Comparison of ENCODE assay signal across 7 mouse cellular contexts in genomic region chr6:89359771-89360708, GRCm38 (mm10). TPM values are rescaled to one million over a fixed set of nuclear protein-coding genes. Genes with fewer than 3 reads are reported as not detected.
A peak's percentile ranks its signal among the peaks of the same experiment; 100 is the strongest.
DNase-seq lines count a peak whose midpoint lies in the region; ATAC-seq and TF ChIP-seq lines count a peak whose summit lies in the region.

No protein-coding gene starts in this region.

- H3K9ac ChIP-seq in lung, embryonic 14.5 days, result no peak overlapping the region; the same call in 1 of the 2 replicates
- peak overlapping the region; percentile 98 for H3K9ac ChIP-seq in embryonic facial prominence, embryonic 13.5 days
- peak overlapping the region; percentile 99 for H3K9ac ChIP-seq in midbrain, embryonic 14.5 days (replicated peaks; ENCODE audit: low read length)

- ATAC-seq in lung, embryonic 14.5 days (ENCODE audit: insufficient read depth), result no peak
- no peak for ATAC-seq in embryonic facial prominence, embryonic 13.5 days (ENCODE audit: insufficient number of reproducible peaks, insufficient read depth, low FRiP score, low TSS enrichment, low read depth)
- ATAC-seq in midbrain, embryonic 14.5 days (ENCODE audit: low FRiP score, low TSS enrichment), result no peak

- no peak overlapping the region for H3K27ac ChIP-seq in lung, embryonic 14.5 days (ENCODE audit: low read depth)
- H3K27ac ChIP-seq in embryonic facial prominence, embryonic 13.5 days, result peak overlapping the region; percentile 57; the same call in 1 of the 2 replicates
- peak overlapping the region; percentile 98 for H3K27ac ChIP-seq in hindbrain, embryonic 10.5 days
- H3K27ac ChIP-seq in midbrain, embryonic 14.5 days (replicated peaks; ENCODE audit: low read depth, low read length), result peak overlapping the region; percentile 43

- no peaks in the 10 kb centered on the region for H3K9me3 ChIP-seq in lung, embryonic 14.5 days (ENCODE audit: low read depth, low read length)
- no peaks in the 10 kb centered on the region for H3K9me3 ChIP-seq in embryonic facial prominence, embryonic 13.5 days
- H3K9me3 ChIP-seq in hindbrain, embryonic 10.5 days, result no peaks in the 10 kb centered on the region
- H3K9me3 ChIP-seq in midbrain, embryonic 14.5 days (ENCODE audit: control insufficient read depth, low read length), result no peaks in the 10 kb centered on the region

- H3K36me3 ChIP-seq in lung, embryonic 14.5 days (ENCODE audit: insufficient read depth), result peaks cover 19% of the 10 kb centered on the region
- H3K36me3 ChIP-seq in embryonic facial prominence, embryonic 13.5 days, result peaks cover 23% of the 10 kb centered on the region
- H3K36me3 ChIP-seq in hindbrain, embryonic 10.5 days, result peaks cover 33% of the 10 kb centered on the region
- H3K36me3 ChIP-seq in midbrain, embryonic 14.5 days (ENCODE audit: control insufficient read depth, insufficient read depth, low read length), result peaks cover 24% of the 10 kb centered on the region

- WGBS in lung, embryonic 14.5 days, result 61% methylated on average over 20 of the region's 20 CpGs
- 39% methylated on average over 20 of the region's 20 CpGs for WGBS in embryonic facial prominence, embryonic 13.5 days
- 65% methylated on average over 20 of the region's 20 CpGs for WGBS in hindbrain, embryonic 10.5 days
- 41% methylated on average over 20 of the region's 20 CpGs for WGBS in midbrain, embryonic 14.5 days

- peaks cover 11% of the 10 kb centered on the region; the same call in 1 of the 2 replicates for H3K27me3 ChIP-seq in lung, embryonic 14.5 days (ENCODE audit: insufficient read depth, low read length)
- H3K27me3 ChIP-seq in embryonic facial prominence, embryonic 13.5 days, result peaks cover 11% of the 10 kb centered on the region
- peaks cover 20% of the 10 kb centered on the region for H3K27me3 ChIP-seq in hindbrain, embryonic 10.5 days (ENCODE audit: insufficient read depth, poor library complexity, severe bottlenecking)
- H3K27me3 ChIP-seq in midbrain, embryonic 14.5 days (ENCODE audit: control insufficient read depth, insufficient read depth, low read length), result no peaks in the 10 kb centered on the region

- DNase-seq in lung, embryonic 14.5 days, result no peak
- no peak for DNase-seq in lung, postnatal 25 days (ENCODE audit: low spot score)
- DNase-seq in hindbrain, embryonic 10.5 days (ENCODE audit: low spot score), result no peak
- peak; percentile 33 for DNase-seq in midbrain, embryonic 14.5 days
- no peak for DNase-seq in frontal cortex, postnatal 25 days (ENCODE audit: low spot score in 2 of 2)
- DNase-seq in kidney, adult 18-20 months, result no peak

- H3K4me1 ChIP-seq in lung, embryonic 14.5 days (ENCODE audit: insufficient read depth), result peaks cover 14% of the 10 kb centered on the region; the same call in 1 of the 2 replicates
- H3K4me1 ChIP-seq in embryonic facial prominence, embryonic 13.5 days, result peaks cover 51% of the 10 kb centered on the region
- peaks cover 77% of the 10 kb centered on the region for H3K4me1 ChIP-seq in hindbrain, embryonic 10.5 days (replicated peaks)
- peaks cover 64% of the 10 kb centered on the region for H3K4me1 ChIP-seq in midbrain, embryonic 14.5 days (ENCODE audit: control insufficient read depth, insufficient read depth, low read length)

- H3K4me2 ChIP-seq in lung, embryonic 14.5 days, result peak overlapping the region; percentile 87
- peak overlapping the region; percentile 97 for H3K4me2 ChIP-seq in embryonic facial prominence, embryonic 13.5 days
- peak overlapping the region; percentile 76 for H3K4me2 ChIP-seq in midbrain, embryonic 14.5 days (ENCODE audit: low read length)

- peak overlapping the region; percentile 95 for H3K4me3 ChIP-seq in lung, embryonic 14.5 days (ENCODE audit: low read depth, low read length)
- peak overlapping the region; percentile 97 for H3K4me3 ChIP-seq in embryonic facial prominence, embryonic 13.5 days
- H3K4me3 ChIP-seq in hindbrain, embryonic 10.5 days, result peak overlapping the region; percentile 90
- peak overlapping the region; percentile 100 for H3K4me3 ChIP-seq in midbrain, embryonic 14.5 days (replicated peaks; ENCODE audit: low read depth, low read length)

- TF ChIP-seq CTCF in lung, embryonic 14.5 days (IDR thresholded peaks at IDR 0.05; ENCODE audit: low read depth), result no peak

RNA-seq across cellular contexts. Expression of gene Plxna1, which starts 2.4 kb away (rescaled TPM):
- polyA plus RNA-seq in lung, embryonic 14.5 days (2014; fragmentation: Nextera tagmentation; extraction: Ambion mirVana), result 26.8 and 32.2 TPM in 2 replicates
- polyA plus RNA-seq in embryonic facial prominence, embryonic 13.5 days (2015; fragmentation: Nextera tagmentation; extraction: Ambion mirVana), result 27.0 and 31.8 TPM in 2 replicates
- 29.1 and 35.5 TPM in 2 replicates for polyA plus RNA-seq in hindbrain, embryonic 10.5 days (2016; fragmentation: Nextera tagmentation; extraction: Ambion mirVana)
- polyA plus RNA-seq in midbrain, embryonic 14.5 days (2014; fragmentation: Nextera tagmentation; extraction: Ambion mirVana), result 62.6 and 76.4 TPM in 2 replicates
